Mouse (Mus musculus): ENCODE measurements around the gene Hivep3. TPM values are rescaled to one million over a fixed set of nuclear protein-coding genes. Genes with fewer than 3 reads are reported as not detected.

Hivep3 gene
- polyA plus RNA-seq, 1 experiment from 2014 or later, result 4.5 TPM

DNA sequence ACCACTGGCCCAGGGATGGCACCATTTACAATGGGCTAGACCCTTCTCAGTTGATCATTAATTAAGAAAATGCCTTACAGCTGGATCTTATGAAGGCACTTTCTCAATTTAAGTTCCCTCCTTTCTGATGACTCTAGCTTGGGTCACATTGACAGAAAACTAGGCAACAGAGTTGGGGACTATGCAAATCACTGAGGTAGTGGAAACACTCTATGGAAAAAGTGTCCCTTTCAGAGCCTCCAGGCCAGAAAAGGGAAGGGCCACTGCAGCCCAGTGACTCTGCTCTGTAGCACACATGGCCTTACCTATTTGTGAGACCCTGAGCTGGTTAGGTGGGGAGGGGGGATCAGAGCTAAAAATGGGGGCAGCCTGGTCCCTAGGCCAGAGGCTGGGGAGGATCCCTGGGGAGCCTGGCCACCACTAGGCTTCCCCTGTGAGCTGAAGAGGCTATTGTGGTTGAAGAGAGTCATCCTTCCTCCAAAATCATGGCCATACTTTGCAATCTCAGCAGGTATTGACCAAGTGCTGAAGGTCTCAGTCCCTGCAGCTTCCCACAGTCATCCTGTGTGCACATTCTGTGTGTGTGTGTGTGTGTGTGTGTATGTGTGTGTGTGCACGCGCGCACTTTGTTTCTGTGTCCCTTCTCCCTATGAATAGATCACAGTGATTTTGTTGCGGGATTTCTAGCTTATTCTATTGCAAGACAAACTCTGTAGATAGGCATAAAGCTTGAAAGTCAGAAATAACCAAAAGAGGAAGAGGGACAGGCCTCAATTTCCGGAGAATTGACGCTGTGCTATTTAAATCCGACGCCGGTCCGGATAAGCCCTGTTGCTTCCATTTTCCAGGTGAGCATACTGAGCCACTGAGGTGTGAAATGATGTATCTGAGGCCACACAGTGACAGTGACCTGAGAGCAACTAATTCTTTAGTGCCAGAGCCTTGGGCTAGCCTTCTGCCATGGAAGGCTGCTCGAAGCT is 319.7 kb downstream of the Hivep3 start:
- Histone ChIP-seq H3K9ac (no peak overlapping the region), H3K36me3 (no peaks in the 10 kb centered on the region), H3K27ac (no peak overlapping the region), H3K4me3 (no peak overlapping the region), H3K4me1 (no peaks in the 10 kb centered on the region), H3K27me3 (no peaks in the 10 kb centered on the region), H3K9me3 (replicated peaks) (no peaks in the 10 kb centered on the region), H3K4me2 (replicated peaks) (no peak overlapping the region)
- 91% methylated on average over 11 of the region's 11 CpGs for whole genome bisulfite sequencing
- ATAC-seq (ENCODE audit: low FRiP score), result no peak

DNA sequence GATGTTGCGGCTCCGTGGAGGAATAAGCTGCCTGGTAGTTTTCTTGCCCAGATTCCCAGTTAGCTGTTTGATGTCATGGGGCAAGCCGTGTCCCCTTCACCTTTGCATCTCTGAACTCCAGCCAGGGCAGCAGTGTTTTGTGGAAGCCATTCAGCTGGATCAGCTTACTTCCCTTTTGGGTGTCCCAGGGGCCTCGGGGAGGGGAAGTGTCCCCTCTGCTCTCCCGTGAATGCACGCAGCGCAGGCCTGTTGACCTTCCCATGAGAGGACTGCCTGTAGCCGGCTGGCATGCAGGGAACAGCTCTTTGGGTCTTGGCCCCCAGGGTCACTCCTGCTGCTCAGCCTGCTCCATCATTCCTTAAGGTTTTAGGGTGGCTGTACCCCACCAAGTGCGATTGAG is 320.6 kb downstream of the Hivep3 start:
- H3K27ac ChIP-seq, result no peak overlapping the region
- 65% methylated on average over 9 of the region's 9 CpGs for WGBS
- no peak overlapping the region for H3K4me3 ChIP-seq
- ATAC-seq (ENCODE audit: low FRiP score), result no peak
- no peaks in the 10 kb centered on the region for H3K27me3 ChIP-seq
- H3K4me1 ChIP-seq, result no peaks in the 10 kb centered on the region
- no peaks in the 10 kb centered on the region for H3K36me3 ChIP-seq
- H3K4me2 ChIP-seq (replicated peaks), result no peak overlapping the region
- H3K9ac ChIP-seq, result no peak overlapping the region
- no peaks in the 10 kb centered on the region for H3K9me3 ChIP-seq (replicated peaks)

DNA sequence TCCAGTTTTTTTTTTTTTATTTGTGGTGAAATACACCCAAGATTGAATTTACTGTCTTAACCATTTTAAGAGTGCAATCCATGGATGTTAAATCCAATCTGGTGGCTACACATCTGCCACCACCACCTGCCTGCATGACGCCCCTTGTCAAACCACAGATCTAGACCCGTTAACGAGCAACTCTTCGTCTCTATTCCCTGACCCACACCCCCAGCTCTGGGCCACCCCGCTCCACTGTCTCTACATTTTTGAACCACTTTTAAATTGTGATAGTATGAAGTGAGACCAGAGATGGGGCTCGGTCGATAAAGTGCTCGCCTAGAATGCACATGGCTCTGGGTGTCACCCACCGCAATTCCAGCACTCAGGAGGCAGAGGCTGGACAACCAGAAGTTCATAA is 322.9 kb downstream of the Hivep3 start:
- Histone ChIP-seq H3K9me3 (replicated peaks) (no peaks in the 10 kb centered on the region), H3K9ac (no peak overlapping the region), H3K4me2 (replicated peaks) (no peak overlapping the region), H3K4me1 (no peaks in the 10 kb centered on the region), H3K27me3 (no peaks in the 10 kb centered on the region), H3K27ac (no peak overlapping the region), H3K36me3 (no peaks in the 10 kb centered on the region), H3K4me3 (no peak overlapping the region)
- ATAC-seq (ENCODE audit: low FRiP score), result no peak
- 92% methylated on average over 9 of the region's 9 CpGs for WGBS

DNA sequence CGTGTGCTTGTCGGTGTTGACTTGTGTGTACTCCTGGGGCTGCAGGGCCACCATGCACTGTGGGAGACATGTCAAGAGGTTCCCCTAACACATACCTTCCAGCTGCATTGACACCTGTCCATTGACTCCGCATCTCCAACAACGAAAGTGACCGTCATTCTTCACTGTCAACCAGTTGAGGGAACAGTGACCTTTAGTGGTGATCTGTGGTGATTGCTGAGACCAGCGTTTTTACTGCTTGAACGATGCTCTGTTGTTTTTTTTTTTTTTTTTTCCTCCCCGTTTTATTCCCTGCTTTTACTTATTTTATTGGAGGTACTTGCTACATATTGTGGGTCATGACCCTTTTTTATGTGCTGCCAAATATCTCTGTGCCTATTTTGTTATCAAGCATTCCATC is 323.9 kb downstream of the Hivep3 start:
- no peaks in the 10 kb centered on the region for H3K36me3 ChIP-seq
- no peaks in the 10 kb centered on the region for H3K27me3 ChIP-seq
- ATAC-seq (ENCODE audit: low FRiP score), result no peak
- no peak overlapping the region for H3K9ac ChIP-seq
- H3K4me1 ChIP-seq, result no peaks in the 10 kb centered on the region
- H3K9me3 ChIP-seq (replicated peaks), result no peaks in the 10 kb centered on the region
- H3K4me3 ChIP-seq, result no peak overlapping the region
- 82% methylated on average over 8 of the region's 8 CpGs for WGBS
- H3K4me2 ChIP-seq (replicated peaks), result no peak overlapping the region
- H3K27ac ChIP-seq, result no peak overlapping the region

DNA sequence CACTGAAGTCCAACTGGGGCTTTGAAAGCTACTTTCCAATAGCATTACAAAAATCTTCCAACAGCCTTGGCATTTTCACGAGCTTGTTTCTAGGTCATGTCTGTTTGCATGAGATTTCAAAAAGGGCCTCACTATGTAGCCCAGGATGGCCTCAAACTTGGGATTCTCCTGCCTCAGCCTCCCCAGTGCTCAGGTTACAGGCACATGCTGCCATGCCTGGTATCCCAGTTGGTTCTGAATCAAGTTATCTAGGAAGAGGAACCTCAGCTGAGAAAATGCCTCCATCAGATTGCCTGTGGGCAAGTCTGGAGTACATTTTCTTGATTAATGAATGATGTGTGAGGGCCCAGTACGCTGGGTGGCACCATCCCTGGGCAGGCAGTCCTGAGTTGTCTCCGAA is 324.6 kb downstream of the Hivep3 start:
- H3K27me3 ChIP-seq, result no peaks in the 10 kb centered on the region
- no peak overlapping the region for H3K27ac ChIP-seq
- H3K4me2 ChIP-seq (replicated peaks), result no peak overlapping the region
- H3K9me3 ChIP-seq (replicated peaks), result no peaks in the 10 kb centered on the region
- no peak overlapping the region for H3K4me3 ChIP-seq
- H3K36me3 ChIP-seq, result no peaks in the 10 kb centered on the region
- H3K4me1 ChIP-seq, result no peaks in the 10 kb centered on the region
- H3K9ac ChIP-seq, result no peak overlapping the region
- 94% methylated on average over 3 of the region's 3 CpGs for WGBS
- no peak for ATAC-seq (ENCODE audit: low FRiP score)

GRCm38 (mm10) chr4:120058794-120059193 is 325.2 kb downstream of the Hivep3 start:
- 82% methylated on average over 10 of the region's 10 CpGs for WGBS
- no peaks in the 10 kb centered on the region for H3K4me1 ChIP-seq
- no peaks in the 10 kb centered on the region for H3K27me3 ChIP-seq
- no peak overlapping the region for H3K4me2 ChIP-seq (replicated peaks)
- no peak overlapping the region for H3K9ac ChIP-seq
- no peak for ATAC-seq (ENCODE audit: low FRiP score)
- H3K36me3 ChIP-seq, result no peaks in the 10 kb centered on the region
- no peaks in the 10 kb centered on the region for H3K9me3 ChIP-seq (replicated peaks)
- no peak overlapping the region for H3K4me3 ChIP-seq
- H3K27ac ChIP-seq, result no peak overlapping the region

GRCm38 (mm10) chr4:120061727-120062126 is 328.1 kb downstream of the Hivep3 start:
- Histone ChIP-seq H3K27me3 (no peaks in the 10 kb centered on the region; the same call in 1 of the 2 replicates), H3K9me3 (replicated peaks) (no peaks in the 10 kb centered on the region), H3K36me3 (no peaks in the 10 kb centered on the region), H3K4me3 (no peak overlapping the region), H3K4me2 (replicated peaks) (no peak overlapping the region), H3K27ac (no peak overlapping the region), H3K9ac (no peak overlapping the region), H3K4me1 (no peaks in the 10 kb centered on the region)
- no peak for ATAC-seq (ENCODE audit: low FRiP score)
- WGBS, result 87% methylated on average over 6 of the region's 6 CpGs

- Histone ChIP-seq H3K4me1 (peaks cover 3% of the 10 kb centered on the region; the same call in 1 of the 2 replicates), H3K9me3 (replicated peaks) (no peaks in the 10 kb centered on the region), H3K9ac (no peak overlapping the region), H3K27me3 (no peaks in the 10 kb centered on the region; the same call in 1 of the 2 replicates), H3K4me2 (replicated peaks) (no peak overlapping the region), H3K4me3 (no peak overlapping the region), H3K36me3 (no peaks in the 10 kb centered on the region), H3K27ac (no peak overlapping the region)
- ATAC-seq (ENCODE audit: low FRiP score), result no peak
- WGBS, result 80% methylated on average over 6 of the region's 6 CpGs
Observed at GRCm38 (mm10) chr4:120062198-120062597, 328.6 kb downstream of the Hivep3 start.

DNA sequence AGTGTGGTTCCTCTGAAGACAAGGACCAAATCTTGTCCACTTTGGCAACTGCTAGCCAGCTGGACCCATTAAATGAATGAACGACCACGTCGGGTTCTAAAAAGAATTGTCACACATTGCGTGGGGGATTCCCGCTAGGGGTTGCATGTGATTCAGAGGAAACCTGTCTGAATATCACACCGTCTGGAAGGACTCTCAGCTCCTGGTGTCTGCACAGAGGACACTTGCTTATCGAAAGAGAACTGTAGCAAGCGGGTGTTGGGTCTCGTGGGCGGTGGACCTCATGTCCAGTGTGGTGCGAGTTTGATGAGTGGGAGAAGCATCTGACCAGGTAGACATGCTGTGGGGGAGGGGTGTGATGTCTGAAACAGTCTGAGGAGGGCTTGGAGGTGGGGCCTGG is 329.2 kb downstream of the Hivep3 start:
- Histone ChIP-seq H3K9ac (no peak overlapping the region), H3K9me3 (replicated peaks) (no peaks in the 10 kb centered on the region), H3K4me2 (replicated peaks) (no peak overlapping the region), H3K36me3 (no peaks in the 10 kb centered on the region), H3K4me3 (no peak overlapping the region), H3K27ac (no peak overlapping the region), H3K4me1 (peaks cover 6% of the 10 kb centered on the region; the same call in 1 of the 2 replicates), H3K27me3 (no peaks in the 10 kb centered on the region; the same call in 1 of the 2 replicates)
- WGBS, result 93% methylated on average over 11 of the region's 11 CpGs
- no peak for ATAC-seq (ENCODE audit: low FRiP score)

- 90% methylated on average over 20 of the region's 20 CpGs for WGBS
- Histone ChIP-seq H3K4me3 (no peak overlapping the region), H3K27me3 (no peaks in the 10 kb centered on the region; the same call in 1 of the 2 replicates), H3K4me2 (replicated peaks) (no peak overlapping the region), H3K9me3 (replicated peaks) (no peaks in the 10 kb centered on the region), H3K4me1 (peaks cover 6% of the 10 kb centered on the region; the same call in 1 of the 2 replicates), H3K9ac (no peak overlapping the region), H3K27ac (no peak overlapping the region), H3K36me3 (no peaks in the 10 kb centered on the region)
- ATAC-seq (ENCODE audit: low FRiP score), result no peak
Observed at GRCm38 (mm10) chr4:120063353-120064124, 330.0 kb downstream of the Hivep3 start.

- Histone ChIP-seq H3K4me3 (no peak within 1 kb of the TSS), H3K9ac (no peak within 1 kb of the TSS), H3K4me2 (replicated peaks) (no peak within 1 kb of the TSS), H3K4me1 (peaks cover 6% of the 10 kb centered on the region; the same call in 1 of the 2 replicates), H3K36me3 (no peaks in the 10 kb centered on the region), H3K27me3 (no peaks in the 10 kb centered on the region; the same call in 1 of the 2 replicates), H3K27ac (no peak within 1 kb of the TSS), H3K9me3 (replicated peaks) (no peaks in the 10 kb centered on the region)
- ATAC-seq (ENCODE audit: low FRiP score), result no peak
- WGBS, result 94% methylated on average over 10 of the region's 10 CpGs
Observed at GRCm38 (mm10) chr4:120064696-120065095, 331.1 kb downstream of the Hivep3 start, which contains the start of gene AL607142.1. TSS of gene AL607142.1 (plus strand) at chr4:120064996.
